Mouse (Mus musculus) MEL (cell line): ENCODE results near the gene Trp53bp1.

ENCODE experiments used
- EP300 ChIP-seq, 2 experiments: IDR thresholded peaks; 2 replicates each; pipeline ENCODE4 v1.6.1; 2011; ENCODE audit warnings: improper control_type of control experiment in 2 of 2, low read length in 2 of 2, low read depth in 1 of 2, mild to moderate bottlenecking in 1 of 2
- MXI1 ChIP-seq: IDR thresholded peaks from 2 replicates; pipeline ENCODE4 v1.6.1; 2011; ENCODE audit warnings: mild to moderate bottlenecking, low read depth, low read length, improper control_type of control experiment
- TCF12 ChIP-seq: IDR thresholded peaks from 2 replicates; pipeline ENCODE4 v1.6.1; 2014; ENCODE audit warnings: low read depth, mild to moderate bottlenecking, inconsistent platforms, low read length, improper control_type of control experiment, moderate library complexity

DNA sequence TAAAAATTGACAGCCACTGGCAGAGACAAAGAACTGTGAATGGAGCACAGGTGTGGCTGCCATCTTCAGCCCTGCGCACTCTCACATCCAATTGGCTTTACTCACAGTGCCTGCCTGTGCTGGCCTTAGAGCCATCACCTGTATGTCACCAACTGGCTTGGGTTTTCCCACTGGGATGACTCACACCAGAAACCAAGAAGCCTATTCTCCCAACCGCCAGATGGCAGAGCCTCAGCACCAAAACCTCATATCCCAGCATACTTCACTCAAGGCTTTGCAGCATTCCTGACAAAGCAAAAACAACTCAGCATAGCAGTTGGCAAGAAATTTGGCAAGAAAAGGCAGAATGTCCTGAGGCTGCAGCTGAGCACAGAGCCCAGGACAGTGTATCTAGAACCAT, 48.2 kb downstream of the Trp53bp1 start:
- TF ChIP-seq TCF12 (no peak), MXI1 (no peak), EP300 (IDR thresholded peaks at IDR 0.05; ENCODE audit: low read depth in 1 of 2, low read length in 2 of 2) (no peak)
